Mouse (Mus musculus) thymus, postnatal 0 days (tissue): ENCODE data around the gene Gm9922. TPM values are rescaled to one million over a fixed set of nuclear protein-coding genes. Genes with fewer than 3 reads are reported as not detected.

Experiments used
- DNase-seq: peaks from one replicate; pipeline ENCODE4 v3.0.0-alpha.2; 2015; ENCODE audit warnings: low spot score
- polyA plus RNA-seq: library from polyadenylated mRNA; unstranded; fragments of >200 nt; fragmentation: Nextera tagmentation; extraction: Ambion mirVana; gene quantifications from 2 replicates; pipeline ENCODE4 v1.2.1, GENCODE M21; 2015

Gene Gm9922
- polyA plus RNA-seq, result 0.68 and 1.6 TPM in 2 replicates

DNA sequence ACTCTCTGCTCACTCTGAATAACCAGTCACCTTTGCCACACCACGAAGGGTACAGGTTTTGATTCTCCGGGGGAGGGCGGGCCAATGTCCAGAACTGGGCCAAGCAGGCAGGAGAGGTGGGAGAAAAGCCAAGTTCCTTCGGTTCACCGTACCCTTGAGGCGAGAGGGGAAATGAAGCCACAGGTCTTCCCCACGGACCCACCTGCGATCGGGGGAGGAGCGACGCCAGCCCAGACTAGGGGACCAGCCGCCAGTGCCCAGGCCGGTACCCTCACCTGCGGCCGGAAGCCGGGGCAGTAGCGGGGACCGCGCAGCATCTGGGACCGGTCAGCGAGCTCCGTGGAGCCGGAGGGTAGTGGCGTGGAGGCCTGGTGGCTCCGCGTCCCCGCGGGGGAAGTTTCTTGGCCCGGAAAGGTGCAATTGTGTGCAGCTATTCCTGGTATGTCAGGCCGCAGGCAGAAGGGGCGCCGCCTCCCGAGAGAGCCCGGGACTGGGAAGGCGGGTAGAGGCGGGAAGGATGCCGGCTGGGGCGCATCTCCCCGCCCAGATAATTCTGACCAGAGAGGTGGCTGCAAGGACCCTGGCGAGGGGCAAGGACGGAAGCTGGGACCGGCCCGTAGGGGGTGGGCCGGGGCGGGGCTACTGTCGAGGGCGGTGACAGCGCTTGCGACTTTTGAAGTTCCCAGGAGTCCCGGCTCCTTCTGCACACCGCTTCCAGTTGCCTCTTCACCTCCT, at the start of gene Gm9922, which contains the start of gene Lmo7:
Gm9922 (minus strand) TSS at position 578 of the 735 bp plus-strand sequence.
Lmo7 (plus strand) TSS at position 721 of the 735 bp plus-strand sequence.
- no peak for DNase-seq

DNA sequence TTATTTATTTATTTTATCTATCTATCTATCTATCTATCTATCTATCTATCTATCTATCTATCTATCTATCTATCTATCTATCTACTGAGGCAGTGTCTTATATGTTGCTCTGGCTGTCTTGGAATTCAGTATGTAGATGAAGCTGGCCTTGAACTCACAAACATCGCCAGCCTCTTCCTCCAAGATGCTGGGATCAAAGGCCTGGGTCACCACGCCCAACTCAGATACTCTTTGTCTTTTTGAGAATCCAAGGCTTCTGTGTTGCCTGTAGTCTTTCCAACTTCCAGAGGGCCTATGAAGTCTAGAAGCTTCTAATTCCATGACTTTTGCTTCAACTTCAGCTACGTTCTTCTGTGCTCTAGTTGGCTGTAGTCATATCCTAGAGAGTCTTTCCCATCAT, 48.8 kb upstream of the Gm9922 start:
- no peak for DNase-seq

DNA sequence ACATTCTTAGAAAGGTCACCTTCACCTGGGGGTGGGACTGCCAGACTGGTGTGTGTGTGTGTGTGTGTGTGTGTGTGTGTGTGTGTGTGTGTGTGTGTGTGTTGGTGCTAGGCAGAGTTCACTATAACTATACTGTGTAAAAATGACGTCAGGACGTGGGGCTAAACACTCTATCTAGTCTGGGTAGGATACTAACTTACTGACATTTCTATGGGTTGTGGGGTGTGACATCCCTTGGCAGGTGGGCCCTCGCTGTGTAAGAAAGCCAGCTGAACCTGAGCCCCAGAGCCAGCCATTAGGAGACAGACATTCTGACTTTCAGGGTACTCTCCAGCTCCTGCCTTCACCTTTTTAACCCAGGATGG, 47.5 kb upstream of the Gm9922 start:
- DNase-seq, result no peak

DNA sequence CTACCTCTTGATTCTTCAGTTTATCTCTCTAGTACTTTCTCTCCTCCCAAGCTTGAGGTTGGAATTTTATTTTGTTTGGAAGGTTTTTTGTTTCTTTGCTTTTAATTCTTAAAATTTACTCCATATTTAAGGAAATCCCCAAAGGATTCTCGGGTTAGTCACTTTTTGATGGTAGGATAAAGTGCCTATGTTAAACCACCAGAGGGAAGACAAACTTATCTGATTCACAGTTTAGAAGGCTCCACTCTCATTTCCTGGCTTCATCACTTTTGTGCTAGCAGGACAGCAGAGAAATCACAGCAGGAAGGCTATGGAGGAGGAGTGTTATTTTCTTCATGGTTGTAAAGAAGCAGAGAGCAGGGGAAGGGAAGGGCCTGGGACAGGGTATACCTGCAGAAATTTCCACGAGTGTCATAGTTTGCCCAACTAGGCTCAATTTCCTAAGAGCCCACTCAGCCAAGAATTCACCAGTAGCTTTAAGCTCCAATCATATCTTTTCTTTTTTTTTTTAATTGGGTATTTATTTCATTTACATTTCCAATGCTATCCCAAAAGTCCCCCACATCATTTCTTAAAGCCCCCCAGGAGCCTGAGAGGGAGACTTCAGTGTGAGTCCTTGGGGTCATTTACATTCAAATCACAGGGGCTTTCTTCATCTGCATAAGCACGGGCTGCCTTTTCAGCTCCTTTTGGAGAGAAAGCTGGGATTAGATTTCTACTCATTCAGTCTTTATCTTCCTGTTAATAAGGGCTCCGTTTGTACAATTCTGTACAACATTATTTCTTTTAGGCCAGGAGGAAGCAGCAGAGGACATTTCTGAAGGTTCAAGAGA, 46.9 kb upstream of the Gm9922 start:
- no peak for DNase-seq

DNA sequence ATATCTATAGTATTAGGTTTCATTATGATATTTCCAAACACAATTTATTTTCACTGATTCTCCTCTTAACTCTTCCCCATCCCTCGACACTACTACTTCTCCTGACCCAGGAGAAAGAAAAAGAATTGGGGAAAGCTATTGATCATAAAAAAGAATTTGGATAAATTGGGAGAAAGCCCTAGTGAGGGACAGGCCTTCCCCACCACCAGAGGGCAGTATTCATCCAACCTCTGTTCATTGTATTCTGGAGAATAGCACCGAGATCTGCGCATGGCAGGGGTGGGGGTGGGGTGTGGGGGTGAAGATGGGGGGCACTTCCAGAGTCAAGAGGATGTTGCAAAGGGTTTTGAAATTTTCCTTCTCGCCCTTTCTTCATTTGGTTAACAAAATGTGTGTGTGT, 45.0 kb upstream of the Gm9922 start:
- DNase-seq, result peak; percentile 3

DNA sequence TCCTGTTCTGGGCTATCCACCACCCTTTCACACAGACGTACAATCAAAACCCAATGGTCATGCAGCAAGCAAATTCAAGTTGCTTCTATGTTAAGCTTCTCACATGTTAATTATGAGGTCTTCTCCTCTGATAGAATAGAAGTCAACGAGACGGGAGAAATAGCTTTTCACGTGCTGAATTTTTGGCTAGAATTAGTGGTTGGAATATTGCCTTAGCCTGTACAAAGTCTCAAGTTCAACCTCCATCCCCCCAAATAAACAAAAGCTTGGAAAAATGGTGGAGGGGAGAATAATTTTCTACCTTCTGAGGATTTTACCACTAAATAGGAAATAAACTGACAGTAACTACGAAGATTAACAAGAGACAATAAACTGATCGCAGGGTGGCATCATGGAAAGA, 42.1 kb upstream of the Gm9922 start:
- no peak for DNase-seq

DNA sequence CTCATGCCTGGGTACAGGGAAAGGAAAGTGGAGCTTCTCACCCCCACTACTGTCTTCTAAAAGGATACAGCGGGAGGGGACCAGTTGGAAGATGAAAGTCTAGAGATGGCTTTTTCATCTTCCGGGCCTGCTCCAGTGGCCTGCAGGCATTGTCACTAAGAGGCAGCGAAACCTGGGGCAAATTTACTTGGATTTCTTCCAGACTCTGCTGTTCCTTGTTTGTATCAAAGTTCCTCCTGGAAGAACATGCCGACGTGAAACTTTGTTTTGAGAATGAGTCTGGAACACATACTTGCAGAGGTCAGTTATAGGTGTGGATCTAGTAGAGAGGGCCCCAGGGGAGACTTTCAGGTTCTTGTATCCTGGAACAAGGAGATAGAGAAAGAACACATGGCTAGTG, 41.7 kb upstream of the Gm9922 start:
- no peak for DNase-seq

DNA sequence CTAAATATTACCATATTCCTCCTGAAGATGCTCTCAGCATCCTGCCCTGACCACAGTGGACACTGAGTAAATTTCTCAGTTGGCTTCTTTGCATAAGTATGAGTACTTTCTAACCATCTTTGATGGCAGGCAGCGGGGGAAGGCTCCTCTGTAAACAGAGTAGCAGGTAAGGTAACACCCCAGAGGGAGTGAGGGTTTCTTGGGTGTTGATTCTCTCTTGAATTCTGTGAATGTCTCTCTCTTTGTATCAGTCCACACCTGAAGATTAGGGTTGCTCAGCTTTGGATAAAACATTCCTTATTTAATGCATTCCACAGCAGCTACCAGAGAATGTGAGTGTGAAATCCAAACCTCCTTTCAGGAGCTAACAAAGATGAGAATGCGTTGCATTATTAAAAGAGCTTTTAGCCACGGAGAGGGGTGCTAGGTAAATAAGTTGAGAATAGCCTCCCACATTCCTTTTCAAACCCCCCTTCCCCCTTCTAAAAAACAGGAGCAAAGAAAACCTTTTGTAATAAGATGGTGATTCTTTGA, 34.2 kb upstream of the Gm9922 start:
- no peak for DNase-seq

DNA sequence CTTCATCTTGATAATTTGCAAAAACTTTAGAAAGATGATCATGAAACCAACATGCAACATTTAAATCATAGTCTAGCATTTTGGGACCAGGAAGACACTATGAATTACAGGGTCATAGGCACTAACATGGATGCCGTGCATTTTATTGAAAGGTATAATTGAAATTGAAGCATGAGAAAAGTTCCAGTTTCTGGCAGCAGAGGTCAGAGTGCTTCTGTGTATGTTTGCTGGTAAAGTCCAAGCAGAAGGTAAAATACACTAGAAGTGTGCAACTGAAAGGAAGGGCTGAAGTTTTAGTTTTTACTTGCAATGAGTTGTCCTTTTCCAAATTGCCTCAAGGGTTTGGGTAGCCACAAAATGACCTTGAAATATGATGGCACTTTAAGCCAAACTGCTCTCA, 32.7 kb upstream of the Gm9922 start:
- DNase-seq, result no peak

DNA sequence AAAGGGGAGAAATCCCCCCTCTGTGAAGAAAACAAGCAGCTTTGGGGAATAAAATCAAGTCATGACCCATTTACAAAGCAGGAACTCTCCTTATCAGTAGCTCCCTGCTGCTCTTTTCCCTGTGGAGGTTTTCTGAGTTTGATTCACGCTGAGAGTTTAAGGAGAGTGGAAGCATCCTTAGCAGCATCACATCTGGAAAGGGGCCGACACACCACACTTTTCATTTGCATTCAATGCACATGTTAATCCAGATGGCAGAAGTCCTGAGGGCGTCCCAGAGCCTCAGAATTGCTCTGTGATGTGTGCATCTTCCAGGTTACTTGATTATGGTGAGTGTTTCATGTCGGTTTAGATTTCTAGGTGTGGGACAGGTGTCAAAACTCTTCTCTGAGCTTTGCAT, 25.8 kb upstream of the Gm9922 start:
- DNase-seq, result no peak

DNA sequence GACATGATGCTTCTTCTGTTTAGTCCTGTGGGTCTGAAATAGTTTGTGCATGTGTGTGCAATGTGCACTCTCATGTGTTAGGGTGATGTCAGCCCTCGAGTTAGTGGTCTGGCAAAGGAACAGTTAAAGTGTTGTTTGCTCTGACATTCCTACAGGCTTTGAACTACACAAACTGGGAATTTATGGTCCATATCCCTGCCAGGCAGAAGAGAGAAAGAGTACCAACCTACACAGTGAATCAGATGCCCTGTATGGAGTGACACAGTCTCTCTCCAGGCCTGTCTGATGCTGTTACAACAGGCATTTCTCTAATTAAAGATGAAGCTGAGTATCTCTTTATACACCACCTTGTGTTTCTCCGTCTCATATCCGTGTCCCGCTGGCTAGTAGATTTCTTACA, 21.3 kb upstream of the Gm9922 start:
- no peak for DNase-seq

DNA sequence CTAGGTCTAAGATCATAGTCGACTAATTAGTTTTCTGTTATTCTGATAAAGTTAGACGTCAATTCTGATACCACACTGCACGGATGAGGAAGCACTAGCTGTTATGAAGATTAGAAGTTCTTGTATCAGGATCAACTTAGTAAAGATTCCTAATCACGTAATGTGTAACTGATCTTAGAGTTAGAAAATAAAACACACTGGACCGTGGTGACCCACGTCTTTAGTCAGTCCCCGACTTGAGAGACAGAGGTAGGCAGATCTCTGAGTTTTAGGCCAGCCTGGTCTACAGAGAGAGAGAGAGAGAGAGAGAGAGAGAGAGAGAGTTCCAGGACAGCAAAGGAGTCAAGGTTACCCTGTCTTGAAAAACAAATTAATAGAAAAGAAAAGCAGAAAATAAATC, 18.8 kb upstream of the Gm9922 start:
- no peak for DNase-seq

DNA sequence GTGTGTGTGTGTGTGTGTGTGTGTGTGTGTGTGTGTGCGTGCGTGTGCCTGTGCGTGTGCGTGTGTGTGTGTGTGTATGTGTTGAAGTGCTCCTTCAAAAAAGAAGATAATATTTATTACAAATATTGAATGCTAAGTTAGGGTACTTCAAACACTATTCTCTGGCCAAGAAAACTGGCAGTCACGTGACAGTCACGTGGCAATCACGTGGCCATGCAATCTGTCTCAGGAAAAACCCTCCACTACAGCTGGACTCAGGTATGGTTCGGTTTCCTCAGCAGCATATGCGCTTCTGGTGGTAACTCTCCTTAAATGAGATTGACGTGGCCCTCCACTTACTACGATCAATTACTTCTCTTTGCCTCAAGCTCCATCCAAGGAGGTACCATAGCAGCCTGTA, 18.2 kb upstream of the Gm9922 start:
- no peak for DNase-seq

DNA sequence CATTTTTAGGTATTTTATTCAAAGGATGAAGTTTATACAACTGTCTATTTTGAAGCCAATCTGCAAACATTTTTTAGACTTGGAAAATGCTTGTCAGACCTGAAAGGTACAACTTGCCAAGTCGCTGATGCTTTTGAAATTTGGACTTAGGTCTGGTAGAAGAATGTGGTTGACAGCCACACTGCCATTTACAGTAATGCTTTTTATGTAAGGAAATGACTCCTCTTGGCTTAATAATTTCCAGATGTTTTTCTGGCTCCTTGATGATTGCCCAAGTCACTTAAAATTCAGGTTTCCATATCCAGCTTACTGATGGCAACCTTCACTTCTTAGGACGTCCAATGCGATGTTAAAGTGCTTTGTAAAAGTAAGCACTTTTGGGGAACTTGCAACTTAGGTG, 17.0 kb upstream of the Gm9922 start:
- no peak for DNase-seq

DNA sequence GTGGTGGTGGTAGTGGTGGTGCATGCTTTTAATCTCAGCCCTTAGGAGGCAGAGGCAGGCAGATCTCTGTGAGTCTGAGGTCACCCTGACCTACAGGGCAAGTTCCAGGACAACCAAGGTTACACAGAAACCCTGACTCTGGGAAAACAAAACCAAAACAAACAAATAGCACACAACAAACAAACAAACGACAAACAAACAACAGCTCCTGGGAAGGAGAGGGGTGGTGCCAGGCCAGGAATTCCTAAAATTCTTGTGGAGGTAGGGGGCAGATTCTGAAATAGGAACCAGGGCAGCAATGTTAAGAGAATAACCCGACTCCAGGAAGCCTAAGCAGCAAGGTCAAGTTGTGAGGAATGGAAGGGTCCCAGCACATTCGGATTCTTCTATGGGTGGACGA, 7.9 kb upstream of the Gm9922 start:
- DNase-seq, result no peak

DNA sequence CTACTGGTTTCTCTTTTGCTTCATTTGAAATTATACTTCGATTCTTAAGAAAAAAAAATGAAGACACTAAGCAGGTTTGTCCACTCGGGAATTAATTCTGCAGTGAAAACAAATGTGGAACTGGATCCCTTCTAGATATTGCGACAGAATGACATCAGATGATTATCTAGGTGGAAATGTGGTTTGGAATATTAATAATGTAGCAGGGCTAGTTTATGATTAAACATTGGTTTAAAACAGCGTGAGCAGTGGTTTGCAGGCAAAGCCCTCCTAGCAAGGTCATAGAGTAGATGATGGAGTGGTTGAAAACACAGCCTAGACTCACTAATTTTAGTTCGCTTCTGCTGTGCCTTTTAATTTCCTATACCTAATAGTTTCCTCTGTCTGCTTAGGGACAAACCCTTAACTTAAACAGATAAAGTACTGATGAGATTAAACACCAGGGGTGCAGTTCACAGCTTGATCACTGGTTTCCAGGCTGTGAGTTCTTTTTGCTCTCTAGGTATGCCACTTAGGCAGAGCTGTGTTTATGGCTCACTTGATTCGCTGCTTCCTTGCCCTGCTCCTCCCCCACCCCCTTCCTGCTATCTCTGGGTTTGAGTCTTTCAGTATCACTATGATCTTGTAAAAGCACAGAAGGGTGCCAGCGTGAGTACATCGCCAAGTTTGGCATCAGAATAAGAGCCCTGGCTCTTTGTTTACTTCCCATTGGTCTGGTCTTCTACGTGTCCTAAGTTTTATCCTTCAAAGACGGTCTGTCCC, 4.1 kb upstream of the Gm9922 start:
- DNase-seq, result no peak

DNA sequence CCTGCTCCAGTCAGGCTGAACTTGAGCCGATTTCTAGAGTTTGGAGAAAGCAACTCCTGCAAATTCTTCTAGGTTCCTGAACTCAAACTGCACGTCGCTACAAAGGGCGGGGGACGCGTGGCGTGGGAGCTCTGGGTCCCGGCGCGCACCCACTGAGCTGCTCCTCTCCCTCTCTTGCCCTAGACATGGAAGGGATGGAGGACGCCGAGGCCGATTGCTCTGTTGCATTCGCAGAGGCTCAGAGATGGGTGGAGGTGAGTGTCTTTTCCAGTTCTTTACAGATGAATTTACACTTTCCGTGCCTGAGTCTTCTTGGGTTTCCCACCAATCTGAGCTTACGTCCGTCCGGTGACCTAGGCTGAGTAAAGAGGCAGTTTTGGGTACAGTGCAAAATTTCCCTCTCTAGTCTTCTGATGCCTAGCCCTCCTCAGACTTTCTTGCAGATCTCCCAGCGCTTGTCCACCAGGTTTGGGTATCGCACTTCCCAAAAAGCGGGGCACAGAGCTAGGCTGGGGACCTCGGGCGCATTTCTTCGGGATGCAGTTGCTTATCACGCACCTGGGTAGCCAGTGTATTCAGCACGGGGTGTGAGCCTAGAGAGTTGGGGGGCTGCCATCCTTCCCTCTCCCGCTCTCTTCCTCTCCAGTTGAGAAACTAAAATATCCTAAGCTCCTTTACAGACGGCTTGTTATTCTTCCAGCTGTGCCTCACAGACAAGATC, 518 bp upstream of the Gm9922 start:
- DNase-seq, result no peak

DNA sequence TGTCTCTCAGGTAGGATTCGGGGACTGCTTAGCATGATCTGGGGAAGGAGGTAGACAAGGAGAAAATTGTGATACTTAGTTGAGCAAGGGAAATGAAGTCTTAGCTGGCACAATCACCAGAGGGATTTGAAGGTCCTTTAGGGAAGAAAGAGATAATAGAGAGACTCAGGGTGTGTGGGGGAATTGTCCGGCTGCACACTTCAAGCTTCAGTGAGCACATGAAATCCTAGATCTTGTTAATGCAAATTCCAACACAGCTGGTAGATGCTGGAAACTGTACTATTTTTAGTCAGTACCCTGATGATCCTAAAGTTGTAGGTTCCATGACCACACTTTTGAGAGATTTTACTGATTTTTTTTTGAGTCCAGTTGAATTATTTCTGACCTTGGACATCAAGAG, 15.2 kb downstream of the Gm9922 start:
- no peak for DNase-seq

DNA sequence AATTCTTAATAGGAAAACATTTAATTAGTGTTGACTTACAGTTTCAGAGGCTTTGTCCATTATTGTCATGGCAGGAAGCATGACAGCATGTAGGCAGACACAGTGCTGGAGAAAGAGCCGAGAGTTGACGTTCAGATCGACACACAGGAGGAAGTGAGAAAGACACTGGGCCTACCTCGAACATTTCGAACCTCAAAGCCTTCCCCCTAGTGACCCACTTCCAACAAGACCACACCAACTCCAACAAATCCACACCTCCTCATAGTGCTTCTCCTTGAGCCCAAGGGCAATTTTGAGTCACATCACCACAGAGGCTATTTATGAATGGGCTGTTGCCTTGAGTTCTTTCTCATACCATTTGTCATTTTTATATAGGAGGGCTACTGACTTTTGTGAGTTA, 22.5 kb downstream of the Gm9922 start:
- DNase-seq, result no peak

DNA sequence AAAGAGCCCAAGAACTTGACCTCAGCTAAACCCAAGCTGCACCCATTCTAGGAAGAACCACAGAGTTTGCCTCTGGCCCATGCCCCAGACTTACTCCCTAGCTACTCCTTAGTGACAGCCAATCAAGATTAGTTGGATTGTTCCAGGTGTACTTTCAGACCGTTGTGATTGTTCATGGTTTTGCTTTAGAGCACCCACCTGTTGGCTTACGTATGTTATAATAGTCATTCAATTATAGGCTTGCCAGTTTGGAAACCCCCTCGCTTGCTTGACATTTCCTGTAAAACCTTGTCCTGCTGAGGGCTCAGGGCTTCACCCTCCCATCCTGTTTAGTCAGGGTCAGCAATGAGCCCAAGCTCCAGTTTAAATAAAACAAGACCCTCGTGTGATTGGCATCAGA, 25.1 kb downstream of the Gm9922 start:
- no peak for DNase-seq

DNA sequence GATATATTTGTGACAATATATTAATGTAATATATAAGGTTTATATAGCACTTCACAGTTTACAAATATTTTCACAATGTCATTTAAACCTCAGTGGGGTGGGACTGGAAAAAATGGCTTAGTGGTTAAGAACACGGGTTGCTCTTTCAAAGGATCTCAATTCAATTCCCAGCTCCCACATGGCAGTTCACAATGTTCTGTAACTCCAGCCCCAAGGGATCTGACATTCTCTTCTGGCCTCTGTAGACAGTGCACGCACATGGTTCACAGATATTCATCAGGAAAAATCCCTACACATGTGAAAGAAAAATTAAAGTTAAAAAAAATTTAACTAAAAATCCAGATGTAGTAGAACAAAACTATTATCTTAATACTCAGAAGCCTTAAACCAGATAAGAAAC, 41.2 kb downstream of the Gm9922 start:
- DNase-seq, result no peak
